Comparison of ENCODE assay signal across 49 mouse cellular contexts in the genomic region with DNA sequence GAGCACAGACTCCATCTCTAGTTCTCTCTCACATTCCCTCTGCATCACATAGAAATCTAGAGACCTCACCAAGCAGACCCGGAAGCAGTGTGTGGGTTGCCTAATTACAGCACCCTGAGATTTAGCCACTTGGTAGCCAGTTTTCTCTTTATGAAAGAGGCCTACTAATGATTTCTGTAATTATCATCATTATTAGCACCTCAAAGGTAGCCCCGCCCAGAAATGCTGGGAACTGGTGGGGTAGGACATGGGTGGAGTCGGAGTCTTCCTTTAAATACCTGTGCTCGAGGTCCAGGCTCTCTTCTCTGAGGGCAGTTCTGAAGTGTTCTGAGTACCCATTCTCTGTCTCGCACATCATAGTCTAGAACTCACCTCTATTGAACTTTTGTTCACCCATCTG. TPM values are rescaled to one million over a fixed set of nuclear protein-coding genes. Genes with fewer than 3 reads are reported as not detected.
"Had no signal": no experiment of that assay in that cellular context is flagged by ENCODE, and none has a peak within 500 bp of the region (broad histone marks: within the 10 kb centered on the region; RNA-seq: fewer than 3 reads in every experiment).

Gene Actbl2, plus strand, starts transcription at position 301 of the 400 bp plus-strand sequence.

- H3K27me3 ChIP-seq: heart, embryonic 12.5 days; heart, embryonic 13.5 days; heart, embryonic 15.5 days; hindbrain, embryonic 12.5 days; hindbrain, embryonic 13.5 days; hindbrain, embryonic 15.5 days; intestine, embryonic 15.5 days; kidney, embryonic 15.5 days had no signal

- H3K9me3 ChIP-seq: heart, embryonic 12.5 days; heart, embryonic 13.5 days; heart, embryonic 15.5 days; hindbrain, embryonic 10.5 days; hindbrain, embryonic 12.5 days; hindbrain, embryonic 13.5 days; hindbrain, embryonic 15.5 days; intestine, embryonic 15.5 days; kidney, embryonic 15.5 days had no signal

- H3K9ac ChIP-seq: heart, embryonic 12.5 days; heart, embryonic 13.5 days; heart, embryonic 15.5 days; hindbrain, embryonic 12.5 days; hindbrain, embryonic 13.5 days; hindbrain, embryonic 14.5 days; hindbrain, embryonic 15.5 days; intestine, embryonic 15.5 days; kidney, embryonic 15.5 days had no signal

- H3K4me1 ChIP-seq: heart, embryonic 12.5 days; heart, embryonic 13.5 days; heart, embryonic 15.5 days; hindbrain, embryonic 13.5 days; intestine, embryonic 15.5 days; kidney, embryonic 15.5 days had no signal

- H3K27ac ChIP-seq: heart, adult 2 months; heart, embryonic 13.5 days; heart, embryonic 15.5 days; hindbrain, embryonic 10.5 days; hindbrain, embryonic 12.5 days; hindbrain, embryonic 13.5 days; hindbrain, embryonic 14.5 days; hindbrain, embryonic 15.5 days; hindbrain, postnatal 0 days; intestine, embryonic 15.5 days; kidney, embryonic 15.5 days; kidney, postnatal 0 days; layer of hippocampus, adult 2 months had no signal

- H3K4me2 ChIP-seq: heart, embryonic 11.5 days; heart, embryonic 12.5 days; heart, embryonic 13.5 days; heart, embryonic 15.5 days; hindbrain, embryonic 12.5 days; hindbrain, embryonic 13.5 days; hindbrain, embryonic 14.5 days; hindbrain, embryonic 15.5 days; intestine, embryonic 15.5 days; kidney, embryonic 15.5 days had no signal

- DNase-seq: heart, adult 2 months; heart, postnatal 10 days; heart, postnatal 14 days; heart, postnatal 36 days; kidney, adult 11 months; kidney, adult 18-20 months; kidney, adult 2 months; kidney, adult 8-10 months; kidney, adult 9 months; kidney, postnatal 10 days; kidney, postnatal 14 days; kidney, postnatal 25 days; kidney, postnatal 36 days; kidney, postnatal 4 days; layer of hippocampus, adult 9-11 months; layer of hippocampus, postnatal 36 days had no signal

- H3K4me3 ChIP-seq: heart, adult 2 months; heart, embryonic 12.5 days; heart, embryonic 13.5 days; heart, embryonic 15.5 days; hindbrain, embryonic 10.5 days; hindbrain, embryonic 12.5 days; hindbrain, embryonic 13.5 days; hindbrain, embryonic 15.5 days; intestine, embryonic 15.5 days; kidney, embryonic 15.5 days; layer of hippocampus, adult 2 months had no signal

- ATAC-seq: hindbrain, embryonic 16.5 days; hindbrain, postnatal 0 days; inflammation-experienced regulatory T-cells, adult 6 months; intestine, embryonic 15.5 days; intestine, embryonic 16.5 days; intestine, postnatal 0 days had no signal

- H3K36me3 ChIP-seq: heart, embryonic 12.5 days; heart, embryonic 13.5 days; heart, embryonic 15.5 days; hindbrain, embryonic 10.5 days; hindbrain, embryonic 12.5 days; hindbrain, embryonic 13.5 days; hindbrain, embryonic 15.5 days; intestine, embryonic 15.5 days; kidney, embryonic 15.5 days had no signal

RNA-seq across cellular contexts. Expression of gene Actbl2, which starts in this region (rescaled TPM):
- total RNA-seq: heart, adult 2 months; heart, adult 8-10 months; heart, postnatal 10 days; heart, postnatal 14 days; heart, postnatal 25 days; heart, postnatal 36 days; hematopoietic stem cell, adult 5-6 weeks; layer of hippocampus, adult 18-20 months; layer of hippocampus, adult 2 months; layer of hippocampus, postnatal 10 days; layer of hippocampus, postnatal 14 days; layer of hippocampus, postnatal 25 days; layer of hippocampus, postnatal 36 days had no signal
- polyA plus RNA-seq: heart, adult 2 months; heart, embryonic 11.5 days; heart, embryonic 12.5 days; heart, embryonic 13.5 days; heart, embryonic 14.5 days; heart, embryonic 15.5 days; heart, embryonic 16.5 days; heart, postnatal 0 days; hindbrain, embryonic 10.5 days; hindbrain, embryonic 11.5 days; hindbrain, embryonic 12.5 days; hindbrain, embryonic 13.5 days; hindbrain, embryonic 15.5 days; hindbrain, embryonic 16.5 days; hindbrain, postnatal 0 days; intestine, embryonic 14.5 days; intestine, embryonic 15.5 days; intestine, embryonic 16.5 days; intestine, postnatal 0 days; kidney, adult 2 months; kidney, embryonic 14.5 days; kidney, embryonic 15.5 days; kidney, embryonic 16.5 days; kidney, postnatal 0 days; large intestine, adult 2 months had no signal
